Mouse (Mus musculus) CD4-positive helper T cell, adult 2 months (primary cell): ENCODE measurements around the gene Bdh1.
"Not testable (repeated sequence)": the region's sequence is repeated elsewhere in the genome, so short reads cannot be mapped to it uniquely, and the experiment has no call there.

ENCODE experiments used
- DNase-seq: peaks from one replicate; pipeline ENCODE4 v3.0.0-alpha.2; 2012; ENCODE audit warnings: low read depth, missing footprints, low spot score

Gene Bdh1

DNA sequence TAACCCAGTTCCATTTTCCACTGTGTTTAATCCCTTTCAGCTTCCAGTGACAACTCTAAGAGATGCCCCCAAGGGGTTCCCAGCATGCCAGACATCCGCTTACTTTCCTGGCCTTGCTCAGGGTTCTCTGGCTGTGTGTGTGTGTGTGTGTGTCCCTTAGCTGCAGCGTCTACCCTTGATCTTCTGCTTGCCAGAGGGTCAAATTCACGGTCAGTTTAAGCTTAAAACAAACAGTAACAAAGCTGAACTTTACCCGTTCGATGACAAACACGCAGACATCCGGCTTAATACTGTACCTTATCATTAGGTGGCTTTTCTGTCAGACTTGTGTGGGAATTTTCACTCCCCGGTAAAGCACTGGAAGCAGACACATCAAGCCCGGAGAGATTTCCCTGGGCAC, at the start of gene Bdh1:
TSS of gene Bdh1 (plus strand) at position 281 of the 400 bp plus-strand sequence.
- no peak for DNase-seq

DNA sequence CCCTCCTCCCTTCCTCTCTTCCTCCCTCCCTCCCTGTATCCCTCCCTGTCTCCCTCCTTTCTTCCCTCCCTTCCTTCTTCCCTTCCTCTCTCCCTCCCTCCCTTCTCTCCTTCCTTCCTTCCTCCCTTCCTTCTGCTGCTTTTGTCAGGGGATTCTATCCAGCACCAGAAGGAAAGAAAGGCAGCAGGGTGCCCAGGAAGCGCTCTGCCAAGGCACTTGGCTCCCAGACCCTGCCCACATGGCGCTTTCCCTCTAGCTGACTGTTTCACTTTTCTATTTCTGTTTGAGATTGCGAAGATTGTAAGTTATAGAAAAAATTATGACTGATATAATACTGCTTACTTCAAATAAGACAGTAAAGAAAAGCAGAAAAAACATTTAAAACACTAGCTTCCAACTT, 49.8 kb upstream of the Bdh1 start:
- DNase-seq: not testable (repeated sequence)

DNA sequence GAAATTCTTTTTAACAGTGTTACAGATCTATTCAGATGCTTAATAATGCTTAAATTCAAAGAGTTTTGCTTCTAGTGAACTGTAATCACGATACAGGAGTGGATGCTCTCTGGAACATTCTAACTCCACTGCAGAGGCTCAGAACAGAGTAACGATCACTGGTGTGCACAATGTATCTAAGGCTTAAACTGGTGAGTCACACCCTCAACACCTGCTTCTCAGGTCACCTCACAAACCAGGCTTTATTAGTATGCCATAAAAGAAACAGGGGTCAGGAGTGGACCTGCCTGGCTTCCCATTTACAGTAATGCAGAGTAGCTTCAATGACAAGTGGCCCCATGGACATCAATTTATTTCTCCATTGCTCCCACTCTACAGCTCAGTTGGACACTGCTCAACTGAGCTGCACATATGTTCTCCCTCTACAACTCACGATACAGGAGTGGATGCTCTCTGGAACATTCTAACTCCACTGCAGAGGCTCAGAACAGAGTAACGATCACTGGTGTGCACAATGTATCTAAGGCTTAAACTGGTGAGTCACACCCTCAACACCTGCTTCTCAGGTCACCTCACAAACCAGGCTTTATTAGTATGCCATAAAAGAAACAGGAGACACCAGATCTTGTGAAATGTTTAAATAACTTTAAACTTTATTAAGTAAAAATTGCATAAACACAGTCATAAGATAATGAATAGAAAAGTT, 46.0 kb upstream of the Bdh1 start:
- not testable (repeated sequence) for DNase-seq

DNA sequence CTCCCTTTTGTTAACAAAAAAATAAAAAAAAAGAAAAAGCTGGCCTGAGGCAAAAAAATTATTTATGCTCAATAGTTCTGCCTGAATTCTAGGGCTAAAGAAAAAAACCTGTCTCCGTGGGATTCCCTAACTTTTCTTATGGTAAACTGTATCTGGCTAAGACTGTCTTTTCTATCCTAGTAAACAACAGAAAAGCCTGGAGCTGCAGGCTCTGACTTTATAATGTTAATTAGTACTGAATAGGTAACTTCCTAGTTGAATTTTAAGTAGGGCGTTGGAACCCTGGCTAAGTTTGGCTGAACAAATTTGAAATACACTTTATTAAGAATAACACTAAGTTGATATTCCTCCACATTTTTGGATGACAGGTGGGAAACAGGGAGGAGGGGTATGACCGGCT, 33.8 kb upstream of the Bdh1 start:
- not testable (repeated sequence) for DNase-seq

DNA sequence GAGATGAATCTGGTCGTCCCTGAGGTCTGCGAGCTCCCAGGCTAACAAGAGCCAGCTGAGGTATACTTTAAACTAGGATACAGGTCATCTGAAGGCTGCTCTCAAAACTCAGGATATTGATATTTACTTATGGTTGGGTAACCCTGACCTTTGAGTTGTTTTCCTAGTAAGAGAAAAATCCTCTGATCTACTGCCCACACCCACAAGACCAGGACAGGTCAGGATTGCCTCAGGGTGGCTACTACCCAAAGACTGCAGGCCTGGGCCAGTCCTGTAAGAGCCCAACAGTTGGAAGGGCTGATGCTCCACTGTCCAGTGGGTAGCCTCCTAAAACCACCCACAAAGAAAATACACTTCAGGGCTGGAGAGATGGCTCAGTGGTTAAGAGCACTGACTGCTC, 22.8 kb upstream of the Bdh1 start:
- DNase-seq: no peak

DNA sequence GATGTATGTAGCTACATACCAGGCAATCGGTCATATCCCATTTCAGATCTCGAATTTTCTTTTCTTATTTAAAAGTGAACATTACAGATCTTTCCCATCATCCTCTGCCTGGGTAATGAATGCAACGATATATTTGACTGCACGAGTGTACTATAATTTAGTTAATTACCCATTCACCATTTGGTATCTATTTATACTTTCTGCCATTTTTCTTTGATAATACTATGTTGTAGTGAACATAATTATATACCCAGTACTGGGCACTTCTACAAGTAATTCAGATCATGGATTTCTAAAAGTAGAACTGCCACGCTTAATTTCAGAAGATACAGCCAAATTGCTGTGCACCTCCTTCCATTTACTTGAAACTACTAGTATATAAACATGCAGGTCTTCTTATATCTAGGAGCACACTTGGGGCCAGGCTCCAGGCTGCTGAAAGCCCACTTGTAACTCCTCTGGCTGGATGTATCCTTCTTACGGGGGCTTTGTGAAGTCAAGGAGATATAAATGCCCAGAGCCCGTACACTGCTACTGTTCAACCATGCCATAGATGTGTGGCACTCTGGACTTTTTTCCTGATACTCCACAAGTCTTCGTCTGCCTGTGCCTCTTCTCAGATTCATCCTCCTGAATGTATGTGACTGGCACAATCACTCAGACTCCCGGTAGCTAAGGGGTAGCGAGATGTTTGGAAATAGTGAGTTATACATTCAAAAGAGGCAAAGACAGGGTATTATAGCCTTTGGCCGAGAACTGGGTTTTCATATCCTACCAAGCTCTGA, 21.0 kb upstream of the Bdh1 start:
- DNase-seq: no peak

DNA sequence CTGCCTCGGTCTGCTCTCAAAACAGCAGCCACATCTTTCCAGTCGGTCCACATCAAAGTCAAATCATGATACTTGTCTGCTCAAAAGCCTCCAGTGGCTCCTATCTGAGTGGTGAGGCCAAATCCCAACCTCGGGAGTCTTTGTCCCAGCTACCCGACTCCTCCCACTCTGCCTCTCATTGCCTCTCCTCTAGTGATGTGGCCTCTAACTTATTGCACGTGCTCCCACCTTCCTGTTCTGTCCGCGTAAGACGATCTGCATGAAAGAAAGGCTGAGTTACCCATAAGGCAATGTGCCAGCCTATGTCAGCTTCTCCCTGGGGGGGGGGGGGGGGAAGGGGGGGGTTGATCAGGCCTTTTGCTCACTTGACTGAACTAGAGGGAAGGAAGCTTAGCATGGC, 20.0 kb upstream of the Bdh1 start:
- no peak for DNase-seq

DNA sequence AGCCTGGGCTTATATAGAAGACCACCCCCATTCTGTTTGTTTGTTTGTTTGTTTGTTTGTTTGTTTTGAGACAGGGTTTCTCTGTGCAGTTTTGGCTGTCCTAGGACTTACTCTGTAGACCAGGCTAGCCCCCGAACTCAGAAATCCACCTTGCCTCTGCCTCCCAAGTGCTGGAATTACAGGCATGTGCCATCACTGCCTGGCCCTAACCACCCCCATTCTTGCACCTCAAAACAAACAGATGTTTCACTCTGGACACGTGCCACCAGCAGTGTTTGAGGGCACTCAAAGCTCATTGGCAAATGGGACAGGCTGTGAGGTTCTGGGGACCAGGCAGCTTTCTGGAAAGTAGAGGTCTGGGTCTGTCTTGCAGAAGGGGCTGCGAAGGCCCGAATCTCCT, 18.1 kb upstream of the Bdh1 start:
- no peak for DNase-seq

DNA sequence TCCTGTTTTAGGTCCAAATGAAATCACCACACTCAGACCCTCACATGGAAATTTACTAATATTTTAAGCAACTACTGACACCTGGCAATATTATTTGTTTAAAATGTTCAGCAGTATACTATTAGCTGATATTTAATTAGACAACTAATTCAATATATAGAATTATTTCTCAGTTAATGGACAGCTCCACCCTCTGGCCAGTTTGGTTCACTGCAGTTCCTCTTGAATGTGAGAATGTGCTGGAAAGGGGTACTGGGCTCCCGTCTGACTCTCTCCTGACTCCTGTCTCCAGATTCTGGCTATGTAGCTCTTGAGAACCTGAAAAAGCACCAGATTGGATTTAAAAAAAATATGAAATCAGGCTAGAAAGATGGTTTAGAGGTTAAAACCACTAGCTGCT, 17.0 kb upstream of the Bdh1 start:
- DNase-seq: no peak

DNA sequence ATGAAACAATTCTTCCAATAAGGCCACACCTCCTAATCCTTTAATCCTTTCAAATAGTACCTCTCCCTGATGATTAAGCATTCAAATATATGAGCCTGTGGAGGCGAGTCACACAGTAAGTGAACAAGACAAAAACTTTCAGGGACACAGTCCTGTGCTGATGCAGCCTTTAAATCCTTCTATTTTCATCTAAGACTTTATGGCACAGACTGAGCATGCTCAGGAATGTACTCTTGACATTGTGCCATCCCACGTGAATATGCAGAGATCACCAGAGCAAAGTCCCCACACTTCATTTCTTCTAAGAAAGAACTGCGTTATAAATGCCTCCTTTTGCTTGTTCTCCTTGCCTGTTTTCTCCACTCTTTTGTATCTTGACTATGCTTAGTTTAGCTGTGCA, 14.2 kb upstream of the Bdh1 start:
- no peak for DNase-seq

DNA sequence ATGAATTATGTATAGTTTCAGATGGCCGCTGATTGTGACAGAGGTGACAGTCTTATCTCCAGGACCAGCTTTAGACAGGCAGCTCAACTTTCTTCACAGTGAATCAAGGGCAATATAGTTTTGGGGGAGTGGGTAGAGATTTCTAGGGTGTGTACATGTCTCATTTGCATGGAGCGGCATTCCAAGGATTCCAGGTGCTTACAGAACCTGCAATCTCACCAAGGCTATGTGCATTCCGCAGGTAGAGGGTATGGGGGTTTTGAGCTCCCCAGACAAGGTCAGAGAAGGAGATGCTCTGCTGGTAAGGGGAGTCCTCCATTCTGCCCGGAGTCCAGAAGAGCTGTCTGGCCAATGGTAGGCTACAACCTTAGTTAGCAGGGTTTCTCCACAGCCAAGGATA, 11.1 kb upstream of the Bdh1 start:
- no peak for DNase-seq

DNA sequence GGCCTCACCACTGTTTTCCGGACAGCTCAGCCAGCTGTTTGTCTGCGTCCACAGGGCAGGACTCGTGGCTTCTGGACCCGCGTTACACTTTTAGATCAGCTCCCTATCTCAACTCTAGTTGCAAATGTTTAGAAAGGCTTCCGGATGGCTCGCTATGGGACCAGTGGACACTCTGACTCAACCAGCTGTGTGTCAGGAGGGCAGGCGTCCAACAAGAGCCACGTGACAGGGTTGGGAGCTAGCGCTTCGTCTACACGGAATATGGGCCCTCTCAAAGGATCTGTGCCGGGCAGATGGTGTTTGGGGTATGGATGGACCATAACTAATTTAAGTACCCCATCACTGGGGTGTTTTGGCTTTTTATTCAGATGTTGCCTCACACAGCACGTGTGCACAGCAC, 9.8 kb upstream of the Bdh1 start:
- DNase-seq: no peak

DNA sequence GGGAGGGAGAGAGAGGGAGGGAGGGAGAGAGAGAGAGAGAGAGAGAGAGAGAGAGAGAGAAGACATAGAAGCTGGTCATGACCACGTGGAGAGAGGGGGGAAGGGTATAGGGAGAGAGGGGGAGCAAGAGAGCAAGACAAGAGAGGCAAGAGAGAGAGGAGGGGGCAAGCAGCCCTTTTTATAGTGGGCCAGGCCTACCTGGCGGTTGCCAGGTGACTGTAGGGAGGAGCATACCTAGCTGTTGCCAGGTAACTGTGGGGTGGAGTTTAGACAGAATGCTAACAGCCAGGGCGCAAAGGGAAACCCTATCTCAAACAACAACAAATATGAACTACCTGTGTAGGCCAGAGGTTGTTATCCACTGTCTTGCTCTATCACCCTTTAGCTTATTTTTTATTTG, 8.3 kb upstream of the Bdh1 start:
- DNase-seq: no peak

DNA sequence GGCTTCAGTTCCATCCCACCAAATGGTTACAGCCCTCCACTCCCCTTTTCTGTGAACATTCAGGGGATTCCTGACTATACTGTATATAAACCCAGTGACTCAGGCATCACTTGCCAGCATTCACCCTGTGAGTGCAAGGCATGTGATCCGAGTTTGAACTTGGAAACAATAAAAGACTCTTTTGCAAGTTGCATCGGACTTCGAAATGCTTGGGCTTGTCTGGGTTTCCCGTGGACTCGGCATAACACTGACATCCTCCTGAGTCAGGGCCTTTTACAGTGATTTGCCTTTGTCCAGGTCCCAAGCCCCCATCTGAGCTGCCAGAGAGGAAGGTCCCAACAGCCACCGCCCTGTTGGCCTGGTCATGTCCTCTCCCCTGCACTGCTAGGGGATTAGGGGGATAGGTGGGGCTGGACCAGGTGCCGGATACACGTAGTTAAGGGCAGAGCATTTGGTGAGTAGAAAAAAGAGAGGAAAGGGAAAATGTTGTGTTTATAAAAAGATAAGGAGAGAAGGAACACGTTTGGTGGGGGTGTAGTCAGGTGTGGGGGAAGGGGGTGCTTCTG, 6.1 kb upstream of the Bdh1 start:
- no peak for DNase-seq

DNA sequence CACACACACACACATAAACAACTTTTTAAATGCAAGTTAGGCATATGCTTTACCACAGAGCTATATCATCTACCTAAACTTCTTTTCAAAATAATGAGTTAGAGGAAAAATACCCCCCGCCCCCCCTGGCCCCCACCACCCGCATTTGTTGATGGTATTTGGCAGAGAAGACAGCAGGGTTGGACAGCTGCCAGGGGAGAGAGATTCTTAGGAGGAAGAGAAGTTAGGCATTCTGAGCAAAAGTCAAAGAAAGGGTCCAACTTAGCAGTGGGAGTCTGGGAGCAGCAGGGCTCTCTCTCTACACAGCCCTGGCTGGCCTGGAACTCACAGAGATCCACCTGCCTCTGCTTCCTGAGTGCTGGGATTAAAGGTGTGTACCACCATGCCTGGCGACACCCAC, 3.4 kb upstream of the Bdh1 start:
- DNase-seq: no peak

DNA sequence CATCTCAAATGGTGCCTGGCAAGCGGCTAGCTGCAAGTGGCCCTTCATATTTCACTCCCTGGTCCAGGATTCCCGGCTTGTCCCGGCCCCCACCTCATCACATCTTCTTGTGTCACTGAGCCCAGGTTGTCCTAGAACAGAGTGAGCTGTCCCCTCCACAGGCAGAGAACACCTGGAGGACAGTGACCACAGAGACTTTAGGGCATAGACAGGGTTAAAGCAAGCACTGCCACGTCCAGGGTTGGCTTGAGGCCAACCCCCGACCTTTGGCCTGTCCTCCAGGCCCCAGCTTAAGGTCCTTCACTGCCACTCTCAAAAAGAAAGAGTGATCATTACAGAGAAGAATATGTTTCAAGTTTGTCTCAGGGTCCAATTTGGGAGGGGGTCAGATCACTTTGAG, 2.6 kb upstream of the Bdh1 start:
- no peak for DNase-seq

DNA sequence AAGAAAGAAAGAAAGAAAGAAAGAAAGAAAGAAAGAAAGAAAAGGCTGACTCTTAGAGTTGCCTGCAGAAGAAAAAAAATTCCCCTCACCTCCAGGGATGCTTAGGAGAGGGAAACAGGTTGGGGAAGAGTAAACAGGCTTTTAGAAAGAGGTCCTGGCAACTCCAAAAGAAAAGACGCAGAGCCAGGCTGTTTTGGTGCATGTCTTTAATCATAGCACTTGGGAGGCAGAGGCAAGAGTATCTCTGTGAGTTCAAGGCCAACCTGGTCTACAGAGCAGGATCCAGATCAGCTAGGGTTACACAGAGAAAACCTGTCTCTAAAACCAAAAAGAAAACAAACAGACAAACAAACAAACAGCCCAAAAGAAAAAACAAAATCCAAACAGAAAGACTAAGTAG, 642 bp downstream of the Bdh1 start:
- no peak for DNase-seq

DNA sequence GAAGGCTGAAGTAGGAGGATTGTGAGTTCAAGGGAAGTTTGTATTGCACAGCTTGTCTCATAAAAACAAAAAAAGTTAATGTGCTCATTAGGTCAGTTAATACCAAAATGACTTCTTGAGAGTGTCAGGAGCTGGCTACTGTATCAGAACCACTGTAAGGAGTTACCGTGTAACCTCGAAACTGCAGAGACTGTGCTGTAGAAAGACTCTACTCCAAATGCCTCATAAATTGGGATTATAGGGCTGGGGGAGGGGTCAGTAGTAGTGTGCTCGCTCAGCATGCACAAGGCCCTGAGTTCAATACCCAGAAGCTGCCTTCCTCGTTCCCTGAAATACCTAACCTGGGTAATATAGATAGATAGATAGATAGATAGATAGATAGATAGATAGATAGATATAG, 1.3 kb downstream of the Bdh1 start:
- no peak for DNase-seq

DNA sequence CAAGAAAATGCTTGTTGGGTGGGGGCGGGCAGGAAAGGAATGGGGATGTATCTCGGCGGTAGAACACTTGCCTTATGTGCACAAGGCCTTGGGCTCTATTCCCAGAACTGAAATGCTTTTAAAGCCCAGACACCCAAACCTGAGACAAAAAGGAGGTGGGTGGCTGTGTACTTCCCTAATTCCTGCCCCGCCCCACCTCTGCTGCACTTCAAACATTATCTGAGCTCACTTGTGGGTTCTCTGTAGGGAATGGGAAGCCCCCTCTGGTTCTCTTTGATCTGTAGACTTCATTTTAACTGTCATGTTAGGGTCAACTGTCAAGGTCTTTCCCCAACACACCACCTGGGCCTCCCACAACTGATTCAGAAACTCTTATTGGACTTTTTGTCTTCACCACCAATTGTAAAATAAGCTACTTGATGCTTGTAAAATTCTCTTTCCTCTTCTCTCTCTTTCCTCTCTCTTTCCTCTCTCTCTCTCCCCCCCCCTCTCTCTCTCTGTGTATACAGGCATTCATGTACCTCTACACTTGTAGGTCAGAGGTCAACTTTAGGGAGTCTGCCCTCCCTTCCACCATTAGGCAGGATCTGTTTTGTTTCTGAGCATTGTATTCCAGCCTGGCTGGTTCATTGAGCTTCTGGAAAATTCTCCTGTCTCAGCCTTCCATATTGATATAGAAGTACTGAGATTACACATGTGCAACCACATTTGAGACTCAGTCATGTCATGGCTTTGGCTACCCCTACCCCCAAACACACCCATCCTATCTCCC, 2.5 kb downstream of the Bdh1 start:
- no peak for DNase-seq

DNA sequence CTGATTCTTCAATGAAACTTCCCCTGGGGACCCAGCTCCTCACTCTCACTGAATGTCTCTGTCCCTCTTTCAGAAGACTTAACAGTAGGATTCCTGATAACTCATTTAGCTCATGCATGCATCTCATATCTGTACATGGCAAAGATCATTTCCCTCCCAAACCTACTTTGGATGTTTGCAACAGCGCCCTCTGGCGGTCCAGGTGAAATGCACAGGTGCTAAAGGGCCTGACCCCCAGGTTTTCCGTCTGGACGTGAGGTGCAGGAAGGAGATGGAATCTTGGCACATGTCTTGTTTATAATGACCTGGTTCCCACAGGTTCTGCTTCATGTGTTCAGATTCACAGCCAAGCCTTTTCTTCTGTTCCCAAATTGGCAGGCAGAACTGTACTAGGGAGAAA, 3.4 kb downstream of the Bdh1 start:
- peak; percentile 70 for DNase-seq

DNA sequence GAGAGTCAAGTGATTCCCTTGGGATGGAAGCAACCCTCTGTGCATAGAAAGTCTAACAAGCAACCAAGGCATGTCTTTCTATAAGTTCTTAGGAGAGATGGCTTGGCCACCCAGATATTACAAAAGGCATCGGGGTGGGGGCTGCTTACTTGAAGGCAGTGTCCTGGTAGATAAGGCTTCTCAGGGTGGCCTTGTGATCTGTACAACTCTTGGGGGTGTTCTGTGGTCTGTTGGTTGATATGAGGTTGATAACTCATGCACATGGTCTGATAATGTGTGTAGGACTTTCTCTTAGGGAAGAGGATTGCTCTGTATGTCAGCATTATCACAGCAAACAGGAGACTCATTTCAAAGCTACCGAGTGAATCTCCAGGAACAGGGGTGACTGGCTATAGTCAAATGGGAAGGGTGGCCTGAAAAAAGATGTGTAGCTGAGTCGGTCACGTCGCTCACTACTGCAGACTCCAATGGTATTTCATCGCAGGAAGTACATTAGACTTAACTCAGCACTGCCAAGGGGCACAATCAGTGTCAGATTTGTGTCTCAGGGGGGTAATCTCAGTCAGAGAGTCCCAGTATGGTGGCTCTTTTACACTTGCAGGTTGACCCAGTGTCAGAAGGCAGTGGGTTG, 4.5 kb downstream of the Bdh1 start:
- no peak for DNase-seq

DNA sequence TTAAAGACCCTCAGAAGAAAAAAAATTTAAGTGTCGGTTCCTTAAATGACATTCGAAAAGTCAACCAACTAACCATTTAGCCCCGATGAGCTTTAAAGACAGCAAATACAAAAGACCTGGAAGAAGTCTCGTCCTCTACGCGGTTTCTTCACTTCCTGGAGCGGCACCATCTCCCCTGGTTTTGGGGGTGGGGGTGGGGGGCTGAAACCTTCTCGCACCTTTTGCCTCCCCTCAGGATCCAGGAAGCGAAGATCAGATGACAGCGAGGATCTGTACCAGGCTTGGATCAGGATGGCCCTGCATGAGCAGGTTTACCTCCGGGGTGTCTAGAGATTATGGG, 6.2 kb downstream of the Bdh1 start:
- no peak for DNase-seq
